Mouse (Mus musculus) urinary bladder, postnatal 25 days (tissue): Measurements from ENCODE around the gene 2900026A02Rik.
A peak's percentile ranks its signal among the peaks of the same experiment; 100 is the strongest.

Source experiments
- DNase-seq: peaks from one replicate; pipeline ENCODE4 v3.0.0; 2022; ENCODE audit warnings: low spot score

Gene 2900026A02Rik

GRCm38 (mm10) chr5:113210314-113210713, 10.7 kb downstream of the 2900026A02Rik start:
- DNase-seq = no peak

- no peak for DNase-seq
Measured at GRCm38 (mm10) chr5:113209898-113210297, 11.1 kb downstream of the 2900026A02Rik start.

- no peak for DNase-seq
Measured at GRCm38 (mm10) chr5:113209401-113209750, 11.7 kb downstream of the 2900026A02Rik start.

GRCm38 (mm10) chr5:113208622-113209400, 12.2 kb downstream of the 2900026A02Rik start:
- peak; percentile 41 for DNase-seq

DNA sequence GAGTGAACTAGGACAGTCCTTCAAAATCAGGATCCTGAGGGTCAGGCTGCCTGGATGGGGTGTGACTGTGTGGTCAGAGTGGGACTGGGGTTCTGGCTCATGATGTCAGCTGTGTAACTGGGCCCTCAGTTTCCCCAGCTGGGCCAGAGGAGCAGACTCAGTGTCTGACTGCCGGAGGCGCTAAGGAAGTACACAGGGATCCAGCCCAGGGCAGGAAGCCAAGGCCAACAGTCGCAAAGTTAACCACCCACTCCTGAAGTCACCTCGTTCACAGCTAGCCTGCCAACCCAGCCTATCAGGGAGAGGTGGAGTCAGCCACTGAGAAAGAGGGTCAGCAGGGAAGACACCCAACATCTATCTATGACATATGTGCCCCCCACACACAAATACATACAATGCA, 13.0 kb downstream of the 2900026A02Rik start:
- DNase-seq = no peak

GRCm38 (mm10) chr5:113206670-113207352, 14.2 kb downstream of the 2900026A02Rik start:
- no peak for DNase-seq

DNA sequence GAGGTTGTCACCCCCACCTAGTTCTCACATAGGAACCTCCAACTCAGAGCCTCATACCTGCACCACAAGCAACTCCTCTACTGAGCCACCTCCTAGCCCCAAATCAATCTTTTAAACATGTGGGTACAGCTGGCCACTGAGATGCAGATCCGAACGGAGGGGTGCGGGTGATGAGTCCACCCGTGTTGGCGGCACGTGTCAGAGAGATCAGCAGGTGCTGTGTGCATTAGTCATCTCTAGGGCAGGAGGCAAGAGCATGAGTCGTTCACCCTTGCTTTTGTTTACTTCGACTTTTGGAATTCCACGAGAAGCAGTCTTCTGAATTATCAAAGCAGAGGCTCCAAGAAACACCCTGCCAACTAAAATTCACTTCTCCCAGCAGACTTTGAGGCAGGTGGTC, 16.8 kb downstream of the 2900026A02Rik start:
- no peak for DNase-seq

GRCm38 (mm10) chr5:113199772-113200134, 21.3 kb downstream of the 2900026A02Rik start:
- no peak for DNase-seq

GRCm38 (mm10) chr5:113199126-113199771, 21.8 kb downstream of the 2900026A02Rik start:
- DNase-seq = no peak

- DNase-seq = no peak
Measured at GRCm38 (mm10) chr5:113196916-113197794, 23.9 kb downstream of the 2900026A02Rik start.

- DNase-seq = no peak
Measured at GRCm38 (mm10) chr5:113195907-113196306, 25.1 kb downstream of the 2900026A02Rik start.

- DNase-seq = no peak
Measured at GRCm38 (mm10) chr5:113195451-113195850, 25.6 kb downstream of the 2900026A02Rik start.

DNA sequence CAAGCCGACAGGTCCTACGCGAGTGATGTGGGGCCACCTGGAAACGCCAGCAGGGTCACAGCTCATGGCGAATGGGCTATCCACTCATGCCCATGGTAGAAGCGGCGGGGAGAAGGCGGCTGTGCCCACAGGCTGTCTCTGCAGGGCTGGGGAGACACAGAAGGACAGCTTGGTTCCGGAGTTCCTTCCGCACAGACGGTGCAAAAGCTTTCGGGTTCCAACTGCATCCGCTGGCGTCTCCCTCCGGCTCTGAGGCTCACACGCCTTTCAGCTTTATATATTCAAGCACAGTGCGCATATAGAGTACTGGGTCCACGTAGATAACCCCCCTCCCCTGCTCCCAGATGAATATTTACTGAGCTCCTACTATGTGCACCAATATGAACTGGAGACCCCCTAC, 27.3 kb downstream of the 2900026A02Rik start:
- no peak for DNase-seq

DNA sequence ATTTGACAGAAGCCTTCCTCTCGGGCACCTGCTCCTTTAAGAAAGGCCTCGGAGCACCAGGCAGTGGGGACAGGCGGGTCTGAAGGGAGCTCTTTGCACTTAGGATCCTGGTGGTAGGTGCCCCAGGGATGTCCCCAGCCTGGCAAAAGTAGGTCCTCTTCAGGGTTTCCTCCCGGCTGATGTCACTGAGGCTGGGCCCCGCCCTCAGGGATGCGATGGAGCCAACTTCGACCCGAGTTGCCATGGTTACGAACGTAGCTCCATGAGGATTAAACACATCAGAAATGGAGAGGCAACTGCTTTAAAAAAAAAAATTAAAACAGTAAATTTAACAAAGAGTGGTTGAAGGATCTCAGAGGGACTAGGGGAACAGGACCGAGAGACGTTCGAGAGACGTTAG, 29.1 kb downstream of the 2900026A02Rik start:
- no peak for DNase-seq

DNA sequence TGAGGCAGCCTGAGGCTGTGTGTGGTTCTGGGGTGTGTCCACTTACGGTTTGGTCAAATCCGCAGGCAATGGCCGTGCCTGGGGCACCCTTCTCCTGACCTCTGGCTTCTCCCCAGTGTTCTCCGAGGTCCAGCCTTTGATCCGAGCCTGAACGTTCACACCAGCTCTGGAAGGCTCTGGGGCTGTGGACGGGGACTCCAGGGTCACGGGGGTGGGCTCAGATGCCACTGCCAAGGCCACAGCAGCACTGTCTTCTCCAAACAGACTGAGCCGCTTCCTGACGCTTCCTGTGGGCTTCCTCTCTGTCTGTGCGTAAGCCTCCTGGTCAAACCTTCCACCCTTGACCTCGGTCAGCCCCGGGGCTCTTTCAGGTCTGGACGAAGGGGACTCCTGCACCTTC, 30.5 kb downstream of the 2900026A02Rik start:
- no peak for DNase-seq

DNA sequence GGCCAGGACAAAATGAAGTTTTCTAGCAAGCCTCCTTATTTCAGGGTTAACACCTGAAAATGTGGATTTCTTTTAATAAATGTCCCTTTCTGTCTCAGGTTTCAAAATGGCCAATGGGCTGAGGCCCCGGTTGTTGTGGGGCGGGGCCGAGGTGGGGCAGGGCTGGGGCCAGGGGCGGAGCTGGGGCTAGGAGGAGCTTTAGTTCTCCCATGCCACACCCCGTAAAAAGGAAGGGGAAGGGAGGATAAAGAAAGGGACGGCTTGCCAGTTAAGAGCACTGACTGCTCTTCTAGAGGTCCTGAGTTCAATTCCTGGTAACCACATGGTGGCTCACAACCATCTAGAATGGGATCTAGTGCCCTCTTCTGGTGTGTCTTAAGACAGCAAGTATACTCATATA, 39.6 kb downstream of the 2900026A02Rik start:
- no peak for DNase-seq

DNA sequence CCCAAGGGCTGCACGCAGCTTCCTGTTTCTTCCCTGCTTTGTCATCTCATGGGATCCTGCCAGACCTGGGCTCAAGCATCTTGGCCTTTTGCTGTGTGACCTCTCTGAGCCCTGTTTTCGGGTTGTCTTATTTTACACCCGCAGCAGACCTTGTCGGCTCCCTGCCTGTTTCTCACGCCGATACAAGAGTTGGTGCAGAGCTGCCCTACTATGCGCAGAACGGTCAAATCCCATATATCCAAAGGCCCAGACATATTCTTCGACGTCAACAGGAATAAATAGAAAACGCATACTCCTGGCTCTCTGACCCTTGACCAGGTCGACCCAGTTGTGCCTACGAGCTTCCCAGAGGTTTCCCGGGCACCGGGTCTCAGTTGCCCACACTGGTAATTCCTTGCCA, 40.3 kb downstream of the 2900026A02Rik start:
- no peak for DNase-seq

- DNase-seq = peak; percentile 86
Measured at GRCm38 (mm10) chr5:113179843-113180682, 41.0 kb downstream of the 2900026A02Rik start.

DNA sequence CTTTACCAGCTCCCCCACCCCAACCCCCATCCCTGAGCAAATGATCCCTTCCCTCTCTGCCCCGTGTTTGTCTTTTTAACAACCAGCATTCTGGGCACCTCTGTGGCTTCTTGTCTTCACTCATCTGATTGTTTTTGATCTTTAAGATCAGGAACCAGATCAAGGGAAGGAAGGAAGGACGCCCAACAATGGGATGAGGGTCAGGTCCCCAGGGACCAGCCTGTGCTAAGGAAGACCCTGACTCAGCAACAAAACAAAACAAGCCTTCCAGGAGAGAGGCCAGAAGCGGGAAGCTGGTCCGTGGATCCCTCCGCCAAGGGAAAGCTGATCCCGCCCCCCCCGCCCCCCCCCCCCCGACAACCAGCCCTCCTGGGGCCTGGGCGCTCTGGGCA, 41.6 kb downstream of the 2900026A02Rik start:
- no peak for DNase-seq

DNA sequence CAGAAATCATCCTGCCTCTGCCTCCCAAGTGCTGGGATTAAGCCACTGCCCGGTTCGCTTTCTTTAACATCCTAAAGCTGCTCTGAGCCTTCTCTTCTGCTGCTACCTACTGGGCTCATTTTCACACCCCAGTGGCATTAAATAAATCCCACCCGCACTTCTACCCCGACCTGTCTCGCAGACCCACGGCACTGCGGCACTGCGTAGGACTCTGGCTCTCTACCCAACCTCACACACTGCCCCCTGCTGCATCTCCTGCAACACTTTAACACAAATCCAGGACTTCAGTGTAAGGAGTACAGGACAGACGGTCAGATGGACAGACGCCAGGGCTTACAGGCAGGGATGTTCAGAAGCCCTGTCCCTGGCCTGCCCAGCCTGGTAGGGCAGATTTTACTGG, 45.1 kb downstream of the 2900026A02Rik start:
- no peak for DNase-seq
